Comparison of ENCODE assay signal across 9 mouse cellular contexts in genomic region chr11:89977746-89978352, GRCm38 (mm10). TPM values are rescaled to one million over a fixed set of nuclear protein-coding genes. Genes with fewer than 3 reads are reported as not detected.
A peak's percentile ranks its signal among the peaks of the same experiment; 100 is the strongest.
DNase-seq lines count a peak whose midpoint lies in the region; ATAC-seq lines count a peak whose summit lies in the region.
"Had no signal": no experiment of that assay in that cellular context is flagged by ENCODE, and none has a peak within 500 bp of the region (broad histone marks: within the 10 kb centered on the region; RNA-seq: fewer than 3 reads in every experiment).

No protein-coding gene starts in this region.

- no peaks in the 10 kb centered on the region for H3K36me3 ChIP-seq in hindbrain, embryonic 12.5 days
- H3K36me3 ChIP-seq in hindbrain, embryonic 11.5 days (ENCODE audit: control insufficient read depth, insufficient read depth, low read length): no peaks in the 10 kb centered on the region
- no peaks in the 10 kb centered on the region for H3K36me3 ChIP-seq in heart, embryonic 16.5 days (ENCODE audit: control insufficient read depth, insufficient read depth)
- H3K36me3 ChIP-seq: liver, embryonic 13.5 days had no signal

- H3K27me3 ChIP-seq in hindbrain, embryonic 12.5 days: 0 out of 2 replicates have a peak, but pooled peaks cover 4% of the 10 kb centered on the region
- no peaks in the 10 kb centered on the region for H3K27me3 ChIP-seq in hindbrain, embryonic 11.5 days (ENCODE audit: control insufficient read depth, insufficient read depth, low read length)
- H3K27me3 ChIP-seq in heart, embryonic 16.5 days (ENCODE audit: control insufficient read depth, insufficient read depth, low read length): no peaks in the 10 kb centered on the region
- H3K27me3 ChIP-seq: liver, embryonic 13.5 days had no signal

- no peaks in the 10 kb centered on the region for H3K9me3 ChIP-seq in hindbrain, embryonic 12.5 days (replicated peaks)
- H3K9me3 ChIP-seq in hindbrain, embryonic 11.5 days (ENCODE audit: control insufficient read depth, low read length): no peaks in the 10 kb centered on the region
- H3K9me3 ChIP-seq in heart, embryonic 16.5 days (replicated peaks; ENCODE audit: control insufficient read depth, low read length): no peaks in the 10 kb centered on the region
- H3K9me3 ChIP-seq: liver, embryonic 13.5 days had no signal

- no peak overlapping the region for H3K4me3 ChIP-seq in hindbrain, embryonic 12.5 days
- no peak overlapping the region for H3K4me3 ChIP-seq in hindbrain, embryonic 11.5 days (ENCODE audit: low read depth, low read length)
- no peak overlapping the region for H3K4me3 ChIP-seq in brown adipose tissue, adult 24 weeks (ENCODE audit: insufficient read depth, low read depth, low read length)
- H3K4me3 ChIP-seq in heart, embryonic 16.5 days (ENCODE audit: low read length): no peak overlapping the region
- H3K4me3 ChIP-seq: liver, embryonic 13.5 days had no signal

- intact Hi-C loops in left cerebral cortex, postnatal 14 days (cut with DNase I): no loop called here

- no peak for ATAC-seq in hindbrain, embryonic 12.5 days (ENCODE audit: low FRiP score)
- no peak for ATAC-seq in hindbrain, embryonic 11.5 days (ENCODE audit: low FRiP score)
- 0 out of 2 replicates have a peak, but pooled peaks have one; percentile 21 for ATAC-seq in heart, embryonic 16.5 days (replicated peaks; ENCODE audit: extremely low read depth, insufficient read depth, low FRiP score)

- peaks cover 14% of the 10 kb centered on the region for H3K4me1 ChIP-seq in hindbrain, embryonic 12.5 days
- no peaks in the 10 kb centered on the region for H3K4me1 ChIP-seq in hindbrain, embryonic 11.5 days (replicated peaks; ENCODE audit: control insufficient read depth, insufficient read depth, low read length)
- H3K4me1 ChIP-seq in brown adipose tissue, adult 24 weeks (ENCODE audit: control insufficient read depth, insufficient read depth, insufficient read length, low read length): peaks cover 14% of the 10 kb centered on the region; the same call in 1 of the 2 replicates
- peaks cover 13% of the 10 kb centered on the region for H3K4me1 ChIP-seq in heart, embryonic 16.5 days (ENCODE audit: control insufficient read depth, insufficient read depth, low read length)
- H3K4me1 ChIP-seq: liver, embryonic 13.5 days had no signal

- no peak for DNase-seq in hindbrain, embryonic 11.5 days (ENCODE audit: low spot score)
- DNase-seq in lung, postnatal 14 days: peak; percentile 20
- DNase-seq in ovary, adult 18-20 months (ENCODE audit: low spot score): no peak
- DNase-seq in left cerebral cortex, postnatal 14 days (ENCODE audit: low spot score in 2 of 2): no peak
- DNase-seq in cerebellum, postnatal 10 days: no peak
- DNase-seq: liver, embryonic 13.5 days had no signal

- H3K4me2 ChIP-seq in hindbrain, embryonic 12.5 days (replicated peaks): peak overlapping the region; percentile 17; the same call in 1 of the 2 replicates
- no peak overlapping the region for H3K4me2 ChIP-seq in hindbrain, embryonic 11.5 days (replicated peaks; ENCODE audit: low read depth, low read length)
- peak overlapping the region; percentile 36; the same call in 1 of the 2 replicates for H3K4me2 ChIP-seq in heart, embryonic 16.5 days (ENCODE audit: low read depth, low read length)
- H3K4me2 ChIP-seq: liver, embryonic 13.5 days had no signal

- H3K27ac ChIP-seq in hindbrain, embryonic 12.5 days: no peak overlapping the region
- no peak overlapping the region for H3K27ac ChIP-seq in hindbrain, embryonic 11.5 days (ENCODE audit: low read depth, low read length)
- H3K27ac ChIP-seq in brown adipose tissue, adult 24 weeks (replicated peaks; ENCODE audit: low read depth, low read length): peak overlapping the region; percentile 86
- peak overlapping the region; percentile 66 for H3K27ac ChIP-seq in heart, embryonic 16.5 days (ENCODE audit: low read length)
- H3K27ac ChIP-seq: liver, embryonic 13.5 days had no signal

- H3K9ac ChIP-seq in hindbrain, embryonic 12.5 days: no peak overlapping the region
- no peak overlapping the region for H3K9ac ChIP-seq in hindbrain, embryonic 11.5 days (ENCODE audit: low read depth, low read length)
- no peak overlapping the region for H3K9ac ChIP-seq in heart, embryonic 16.5 days (ENCODE audit: low read length)
- H3K9ac ChIP-seq: liver, embryonic 13.5 days had no signal

- 55% methylated on average over 7 of the region's 7 CpGs for WGBS in hindbrain, embryonic 12.5 days
- 51% methylated on average over 7 of the region's 7 CpGs for WGBS in hindbrain, embryonic 11.5 days
- WGBS in heart, embryonic 16.5 days: 26% methylated on average over 7 of the region's 7 CpGs

RNA-seq across cellular contexts. Expression of gene Pctp, which starts 24.8 kb away (rescaled TPM):
- 4.3 and 4.6 TPM in 2 replicates for polyA plus RNA-seq in hindbrain, embryonic 12.5 days (2016; fragmentation: Nextera tagmentation; extraction: Ambion mirVana)
- 5.1 and 6.2 TPM in 2 replicates for polyA plus RNA-seq in hindbrain, embryonic 11.5 days (2014; fragmentation: Nextera tagmentation; extraction: Ambion mirVana)
- 6.2 and 11.4 TPM in 2 replicates for polyA plus RNA-seq in brown adipose tissue, adult 24 weeks (2012; ENCODE audit: insufficient read depth, insufficient read length, missing spikeins)
- polyA plus RNA-seq in heart, embryonic 16.5 days (2015; fragmentation: Nextera tagmentation; extraction: Ambion mirVana): 7.3 and 8.3 TPM in 2 replicates
- under 1 TPM; 0.42 to 0.79 TPM for total RNA-seq in left cerebral cortex, postnatal 14 days (2021)

RNA-seq across cellular contexts. Expression of gene Tmem100, which starts 52.3 kb away (rescaled TPM):
- 10.5 and 11.2 TPM in 2 replicates for polyA plus RNA-seq in hindbrain, embryonic 12.5 days (2016; fragmentation: Nextera tagmentation; extraction: Ambion mirVana)
- 6.0 and 6.6 TPM in 2 replicates for polyA plus RNA-seq in hindbrain, embryonic 11.5 days (2014; fragmentation: Nextera tagmentation; extraction: Ambion mirVana)
- 4.9 and 9.5 TPM in 2 replicates for polyA plus RNA-seq in brown adipose tissue, adult 24 weeks (2012; ENCODE audit: insufficient read depth, insufficient read length, missing spikeins)
- 9.8 and 13.4 TPM in 2 replicates for polyA plus RNA-seq in heart, embryonic 16.5 days (2015; fragmentation: Nextera tagmentation; extraction: Ambion mirVana)
- 10 to 100 TPM; 21.6 to 22.5 TPM for total RNA-seq in left cerebral cortex, postnatal 14 days (2021)

Comparison
In these comparisons a context has a peak if more than half of its experiments do, and no peak if none do; other contexts are left out.
1. H3K27ac ChIP-seq: peak in brown adipose tissue, adult 24 weeks (single experiment) and heart, embryonic 16.5 days (single experiment); none in hindbrain, embryonic 12.5 days (single experiment) and hindbrain, embryonic 11.5 days (single experiment).